26 mouse cellular contexts compared by ENCODE assay signal in the genomic region with DNA sequence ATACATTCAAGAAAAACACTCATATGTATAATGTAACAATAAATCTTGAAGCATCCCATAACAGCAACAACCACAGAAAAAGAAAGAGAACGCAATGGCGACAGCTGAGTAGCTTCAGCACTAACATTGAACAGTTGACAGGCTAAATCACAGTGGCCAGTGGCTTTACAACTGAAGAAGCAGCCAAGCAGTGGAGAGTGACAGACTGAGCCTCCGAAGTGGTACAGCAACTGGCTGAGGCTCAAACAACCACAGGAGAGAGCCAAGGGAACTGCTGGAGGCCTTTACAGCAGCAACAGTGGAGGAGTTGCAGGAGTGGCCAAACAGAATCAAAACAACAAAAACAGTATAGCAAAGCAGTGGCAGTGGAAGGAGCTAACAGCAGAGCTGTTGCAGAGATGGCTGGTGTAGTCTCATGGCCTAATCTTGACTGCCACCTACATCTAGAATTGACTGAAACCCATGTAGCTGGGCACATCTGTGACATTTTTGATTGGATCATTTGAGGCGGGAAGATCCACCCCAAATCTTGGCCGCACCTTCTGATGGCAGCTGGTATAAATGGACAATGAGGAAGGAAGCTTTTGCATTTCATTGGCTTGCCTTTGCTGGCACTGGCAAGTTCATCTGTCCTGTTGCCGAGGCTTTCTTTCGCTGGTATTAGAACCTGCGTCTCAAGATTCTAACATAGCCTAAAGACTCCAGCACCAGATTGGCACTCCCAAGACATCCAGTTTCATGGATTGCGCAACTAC. TPM values are rescaled to one million over a fixed set of nuclear protein-coding genes. Genes with fewer than 3 reads are reported as not detected.
DNase-seq lines count a peak whose midpoint lies in the region; ATAC-seq and TF ChIP-seq lines count a peak whose summit lies in the region.
"Had no signal": no experiment of that assay in that cellular context is flagged by ENCODE, and none has a peak within 500 bp of the region (broad histone marks: within the 10 kb centered on the region; RNA-seq: fewer than 3 reads in every experiment).

No protein-coding gene starts in this region.

- H3K9ac ChIP-seq in lung, embryonic 15.5 days, result no peak overlapping the region
- H3K9ac ChIP-seq: embryonic facial prominence, embryonic 12.5 days; embryonic facial prominence, embryonic 15.5 days; forebrain, postnatal 0 days; hindbrain, embryonic 14.5 days had no signal

- WGBS in lung, embryonic 15.5 days, result 81% methylated on average over 9 of the region's 9 CpGs

- H3K79me2 ChIP-seq in C2C12 (ENCODE audit: control insufficient read depth, insufficient read depth), result no peaks in the 10 kb centered on the region

- H3K4me1 ChIP-seq in lung, embryonic 15.5 days, result no peaks in the 10 kb centered on the region
- H3K4me1 ChIP-seq: embryonic facial prominence, embryonic 12.5 days; embryonic facial prominence, embryonic 15.5 days had no signal

- H3ac ChIP-seq in C2C12 (ENCODE audit: control insufficient read depth, insufficient read length, low read depth), result no peak overlapping the region

- peak; percentile 4 to 11 for DNase-seq in heart, postnatal 10 days
- no peak for DNase-seq in heart, postnatal 25 days (ENCODE audit: low spot score)
- peak; percentile 9 for DNase-seq in kidney, postnatal 10 days
- no peak for DNase-seq in kidney, adult 11 months
- no peak for DNase-seq in lung, postnatal 14 days
- DNase-seq: adrenal gland, postnatal 10 days; adrenal gland, postnatal 36 days; cerebellum, adult 2 months; cerebellum, postnatal 25 days; forebrain, postnatal 0 days; gastrocnemius, adult 2 months; gastrocnemius, postnatal 14 days; heart, adult 11 months; heart, postnatal 4 days had no signal

- ATAC-seq in lung, embryonic 15.5 days (ENCODE audit: borderline replicate concordance, extremely low read depth, low FRiP score, low TSS enrichment), result peak; percentile 46; the same call in 1 of the 2 replicates
- ATAC-seq in activated CD4-positive, CD25-positive, alpha-beta regulatory T cell, adult 4 months, result no peak
- ATAC-seq: forebrain, embryonic 14.5 days; forebrain, postnatal 0 days had no signal

- no peak overlapping the region for H3K27ac ChIP-seq in lung, embryonic 15.5 days
- H3K27ac ChIP-seq: embryonic facial prominence, embryonic 12.5 days; embryonic facial prominence, embryonic 15.5 days; gastrocnemius, adult 2 months; hindbrain, embryonic 14.5 days had no signal

- no peak overlapping the region for H3K4me3 ChIP-seq in lung, embryonic 15.5 days
- H3K4me3 ChIP-seq in C2C12 (ENCODE audit: insufficient read depth, poor library complexity, severe bottlenecking), result no peak overlapping the region
- H3K4me3 ChIP-seq: embryonic facial prominence, embryonic 12.5 days; embryonic facial prominence, embryonic 15.5 days; gastrocnemius, adult 2 months had no signal

- H3K9me3 ChIP-seq in lung, embryonic 15.5 days, result no peaks in the 10 kb centered on the region
- H3K9me3 ChIP-seq: embryonic facial prominence, embryonic 12.5 days; embryonic facial prominence, embryonic 15.5 days had no signal

- H3K79me3 ChIP-seq in C2C12 (ENCODE audit: low read depth), result no peaks in the 10 kb centered on the region

- no peaks in the 10 kb centered on the region for H3K36me3 ChIP-seq in lung, embryonic 15.5 days
- H3K36me3 ChIP-seq in C2C12 (ENCODE audit: control insufficient read depth, insufficient read depth), result no peaks in the 10 kb centered on the region
- H3K36me3 ChIP-seq: embryonic facial prominence, embryonic 12.5 days; embryonic facial prominence, embryonic 15.5 days had no signal

- no peaks in the 10 kb centered on the region for H3K27me3 ChIP-seq in lung, embryonic 15.5 days
- peaks cover 32% of the 10 kb centered on the region for H3K27me3 ChIP-seq in C2C12 (ENCODE audit: control insufficient read depth, insufficient read depth, insufficient read length)
- H3K27me3 ChIP-seq: embryonic facial prominence, embryonic 12.5 days; embryonic facial prominence, embryonic 15.5 days had no signal

- intact Hi-C loops in heart, postnatal 10 days (cut with DNase I), result no loop called here
- intact Hi-C loops in heart, postnatal 25 days (cut with DNase I), result no loop called here

- no peak overlapping the region for H3K4me2 ChIP-seq in lung, embryonic 15.5 days
- H3K4me2 ChIP-seq: embryonic facial prominence, embryonic 12.5 days; embryonic facial prominence, embryonic 15.5 days; heart, embryonic 11.5 days; hindbrain, embryonic 14.5 days had no signal

- no peak for TF ChIP-seq CTCF in C2C12 (IDR thresholded peaks at IDR 0.05; ENCODE audit: control insufficient read depth, insufficient read depth, insufficient read length)

TF ChIP-seq in C2C12, 6 proteins besides CTCF, POLR2A, EP300 and RAD21:
- TF ChIP-seq FOSL1 (IDR thresholded peaks at IDR 0.05; ENCODE audit: insufficient read depth, low read length, poor library complexity, severe bottlenecking) (no peak), MYOG (IDR thresholded peaks at IDR 0.05; ENCODE audit: control insufficient read depth, extremely low read depth, insufficient read length) (no peak), MAX (IDR thresholded peaks at IDR 0.05) (no peak), CEBPB (IDR thresholded peaks at IDR 0.05; ENCODE audit: low read depth) (peak; percentile 33)

RNA-seq across cellular contexts. Expression of a gene that starts 9.5 kb away (rescaled TPM):
- total RNA-seq in heart, postnatal 10 days (2021), result not detected
- total RNA-seq in heart, postnatal 25 days (2021), result not detected
- 0.14 and 0.29 TPM in 2 replicates for polyA plus RNA-seq in lung, embryonic 15.5 days (2015; fragmentation: Nextera tagmentation; extraction: Ambion mirVana)
- polyA plus RNA-seq in C2C12 (2012; fragmentation: generic; extraction: Trizol), result not detected
- not detected for polyA plus RNA-seq in activated CD4-positive, CD25-positive, alpha-beta regulatory T cell, adult 4 months (2017; shearing (Covaris generic))
- total RNA-seq: adrenal gland, postnatal 10 days; adrenal gland, postnatal 36 days; common myeloid progenitor, adult 5-6 weeks; gastrocnemius, adult 2 months; gastrocnemius, postnatal 14 days; gastrocnemius, postnatal 4 days; heart, adult 8-10 months had no signal
- polyA plus RNA-seq: heart, postnatal 0 days had no signal

Comparison
In these comparisons a context has a peak if more than half of its experiments do, and no peak if none do; other contexts are left out.
1. DNase-seq: peak in heart, postnatal 10 days (2 of 2) and kidney, postnatal 10 days (single experiment); none in heart, postnatal 25 days (single experiment), kidney, adult 11 months (single experiment) and lung, postnatal 14 days (single experiment).